Mouse (Mus musculus) testis, adult 2 months (tissue): Measurements from ENCODE around the gene Coro1a. TPM values are rescaled to one million over a fixed set of nuclear protein-coding genes. Genes with fewer than 3 reads are reported as not detected.

Experiments
- H3K27ac ChIP-seq: fragments of 200-500 bp; 2 replicates; pipeline ENCODE4 v1.5.1; 2012; ENCODE audit warnings: low read depth, low read length; ENCODE audit not compliant: control insufficient read depth, insufficient read depth
- H3K27me3 ChIP-seq: fragments of 200-500 bp; 2 replicates; pipeline ENCODE4 v1.6.1; 2012; ENCODE audit warnings: mild to moderate bottlenecking, low read length, moderate library complexity; ENCODE audit not compliant: control insufficient read depth, insufficient read depth
- H3K36me3 ChIP-seq: fragments of 200-500 bp; 2 replicates; pipeline ENCODE4 v1.6.1; 2012; ENCODE audit warnings: mild to moderate bottlenecking, low read length; ENCODE audit not compliant: control insufficient read depth, insufficient read depth
- H3K4me1 ChIP-seq: fragments of 200-500 bp; 2 replicates; pipeline ENCODE4 v1.6.1; 2012; ENCODE audit warnings: low read length; ENCODE audit not compliant: control insufficient read depth, insufficient read depth
- H3K4me3 ChIP-seq: fragments of 200-500 bp; 2 replicates; pipeline ENCODE4 v1.5.1; 2012; ENCODE audit warnings: low read depth, mild to moderate bottlenecking, low read length, moderate library complexity, mixed read lengths; ENCODE audit not compliant: control insufficient read depth
- CTCF ChIP-seq: fragments of 200-500 bp; IDR thresholded peaks from 2 replicates; pipeline ENCODE4 v1.5.1; 2012; ENCODE audit warnings: low read depth, mild to moderate bottlenecking, inconsistent platforms, low read length, moderate library complexity; ENCODE audit not compliant: control insufficient read depth, insufficient read depth, insufficient replicate concordance
- POLR2A ChIP-seq: fragments of 200-500 bp; IDR thresholded peaks from 2 replicates; pipeline ENCODE4 v1.6.1; 2012; ENCODE audit warnings: low read depth, mild to moderate bottlenecking, inconsistent platforms, low read length, moderate library complexity; ENCODE audit not compliant: control insufficient read depth
- polyA plus RNA-seq: library from polyadenylated mRNA; depleted of rRNA; stranded (reverse); fragments of >200 nt; gene quantifications from 2 replicates; pipeline ENCODE4 v1.2.3, GENCODE M21; 2012; rRNA removed

Gene Coro1a
- polyA plus RNA-seq, result 2.5 and 2.6 TPM in 2 replicates

DNA sequence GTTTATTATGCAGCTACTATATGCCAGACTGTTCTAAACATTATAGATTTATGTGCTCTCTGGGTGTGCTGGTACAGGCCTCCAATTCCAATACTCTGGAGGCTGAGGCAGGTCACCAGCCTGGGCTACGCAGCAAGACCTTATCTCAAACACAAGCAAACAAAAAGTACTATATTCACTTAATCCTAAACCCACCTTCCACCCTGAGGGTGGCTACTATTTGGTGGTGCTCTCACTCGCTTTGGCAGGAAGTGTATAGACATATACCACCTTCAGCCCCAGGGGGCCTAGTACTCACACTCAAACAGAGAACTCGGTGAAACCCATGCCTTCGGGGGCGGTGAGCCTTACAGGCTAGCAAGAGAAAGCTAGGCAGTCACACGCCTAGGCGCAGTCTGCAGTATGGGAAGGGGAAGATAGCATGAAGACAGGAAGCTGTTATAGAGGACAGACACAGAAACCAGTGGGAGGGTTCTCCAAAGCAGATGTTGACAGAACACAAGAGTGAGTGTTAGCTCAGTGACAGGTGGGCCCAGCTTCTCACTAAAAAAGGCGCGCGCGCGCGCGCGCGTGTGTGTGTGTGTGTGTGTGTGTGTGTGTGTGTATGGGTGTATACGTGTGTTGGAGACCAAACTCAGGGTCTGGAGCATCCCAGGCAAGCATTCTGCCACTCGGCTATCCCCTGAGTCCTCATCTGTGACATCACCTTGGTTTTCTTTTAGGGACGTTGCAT, at the start of gene Coro1a:
TSS of gene Coro1a (minus strand) at position 346 of the 733 bp plus-strand sequence.
- H3K4me3 ChIP-seq, result no peak within 1 kb of the TSS
- H3K36me3 ChIP-seq, result no peaks in the 10 kb centered on the region
- H3K27me3 ChIP-seq, result no peaks in the 10 kb centered on the region; the same call in 1 of the 2 replicates
- TF ChIP-seq CTCF (no peak), POLR2A (no peak)
- peaks cover 12% of the 10 kb centered on the region for H3K4me1 ChIP-seq
- H3K27ac ChIP-seq, result no peak within 1 kb of the TSS

GRCm38 (mm10) chr7:126754866-126755265, 47.3 kb upstream of the Coro1a start:
- Histone ChIP-seq H3K36me3 (no peaks in the 10 kb centered on the region), H3K4me1 (peaks cover under 1% of the 10 kb centered on the region; the same call in 1 of the 2 replicates), H3K27ac (no peak overlapping the region), H3K4me3 (no peak overlapping the region), H3K27me3 (no peaks in the 10 kb centered on the region)
- TF ChIP-seq POLR2A, result no peak
- TF ChIP-seq CTCF, result peak; percentile 88; the same call in 1 of the 2 replicates

- H3K27ac ChIP-seq, result no peak overlapping the region
- no peak overlapping the region for H3K4me3 ChIP-seq
- no peaks in the 10 kb centered on the region for H3K27me3 ChIP-seq
- H3K36me3 ChIP-seq, result no peaks in the 10 kb centered on the region
- TF ChIP-seq POLR2A (no peak), CTCF (no peak)
- H3K4me1 ChIP-seq, result no peaks in the 10 kb centered on the region; the same call in none of the 2 replicates
Measured at GRCm38 (mm10) chr7:126749582-126750343, 42.2 kb upstream of the Coro1a start.

GRCm38 (mm10) chr7:126748824-126749223, 41.2 kb upstream of the Coro1a start:
- TF ChIP-seq CTCF (no peak), POLR2A (no peak)
- Histone ChIP-seq H3K4me3 (no peak overlapping the region), H3K36me3 (no peaks in the 10 kb centered on the region), H3K27me3 (no peaks in the 10 kb centered on the region), H3K27ac (no peak overlapping the region), H3K4me1 (no peaks in the 10 kb centered on the region; the same call in 1 of the 2 replicates)

GRCm38 (mm10) chr7:126746798-126747197, 39.2 kb upstream of the Coro1a start:
- Histone ChIP-seq H3K4me1 (no peaks in the 10 kb centered on the region; the same call in 1 of the 2 replicates), H3K27me3 (no peaks in the 10 kb centered on the region), H3K36me3 (no peaks in the 10 kb centered on the region), H3K4me3 (no peak overlapping the region), H3K27ac (no peak overlapping the region)
- TF ChIP-seq CTCF (no peak), POLR2A (no peak)

- no peaks in the 10 kb centered on the region for H3K27me3 ChIP-seq
- H3K4me1 ChIP-seq, result peaks cover 2% of the 10 kb centered on the region; the same call in 1 of the 2 replicates
- H3K36me3 ChIP-seq, result no peaks in the 10 kb centered on the region
- H3K27ac ChIP-seq, result no peak overlapping the region
- H3K4me3 ChIP-seq, result no peak overlapping the region
- TF ChIP-seq CTCF (no peak), POLR2A (no peak)
Measured at GRCm38 (mm10) chr7:126746066-126746465, 38.5 kb upstream of the Coro1a start.

GRCm38 (mm10) chr7:126741964-126742482, 34.4 kb upstream of the Coro1a start:
- H3K4me1 ChIP-seq, result peaks cover 13% of the 10 kb centered on the region
- H3K27ac ChIP-seq, result no peak overlapping the region
- H3K27me3 ChIP-seq, result no peaks in the 10 kb centered on the region
- H3K36me3 ChIP-seq, result no peaks in the 10 kb centered on the region
- H3K4me3 ChIP-seq, result no peak overlapping the region
- TF ChIP-seq POLR2A (no peak), CTCF (no peak)
